Mouse (Mus musculus): Measurements from ENCODE around the gene Rbks. TPM values are rescaled to one million over a fixed set of nuclear protein-coding genes. Genes with fewer than 3 reads are reported as not detected.

Rbks gene
- polyA plus RNA-seq (2015; fragmentation: Nextera tagmentation; extraction: Ambion mirVana), result 3.1 and 3.3 TPM in 2 replicates

DNA sequence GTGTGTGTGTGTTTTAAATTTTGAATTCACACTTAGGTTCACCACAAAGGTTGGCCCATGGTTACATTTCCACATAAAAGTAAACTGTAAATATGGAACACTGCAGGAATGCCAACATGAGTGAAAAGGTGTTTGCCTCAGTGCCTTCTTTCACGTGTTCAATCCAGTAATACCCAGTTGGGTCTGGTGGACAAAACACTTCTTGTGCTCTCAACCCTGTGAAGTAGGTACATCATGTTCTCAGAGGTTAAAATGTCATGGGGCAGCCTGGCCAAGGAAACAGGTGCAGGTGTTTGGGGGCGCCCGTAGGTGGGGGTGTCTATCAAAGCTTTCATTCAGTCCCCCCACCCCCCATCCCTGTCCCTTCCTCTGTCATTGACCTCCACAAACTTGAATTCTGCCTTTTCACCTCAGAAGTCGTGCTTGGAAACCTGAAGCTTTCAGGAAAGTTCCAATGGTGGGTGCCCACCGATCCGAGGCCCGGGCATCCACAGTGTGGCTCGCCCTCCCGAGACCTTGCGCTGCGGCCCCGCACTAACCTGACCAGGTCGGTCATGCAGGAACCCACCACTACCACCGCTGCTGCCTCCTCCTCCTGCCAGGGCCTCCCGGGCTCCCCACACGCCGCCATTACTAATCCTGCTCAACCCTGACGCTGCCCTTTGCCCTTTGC is at the start of gene Rbks:
Gene Rbks (minus strand): TSS at position 657 of the 673 bp plus-strand sequence.
- Histone ChIP-seq H3K9ac (peak within 1 kb of the TSS; percentile 80), H3K36me3 (no peaks in the 10 kb centered on the region), H3K9me3 (no peaks in the 10 kb centered on the region), H3K4me1 (peaks cover 9% of the 10 kb centered on the region), H3K4me2 (replicated peaks) (peak within 1 kb of the TSS; percentile 72), H3K27me3 (no peaks in the 10 kb centered on the region), H3K27ac (peak within 1 kb of the TSS; percentile 85; the same call in 1 of the 2 replicates), H3K4me3 (peak within 1 kb of the TSS; percentile 78)
- ATAC-seq (ENCODE audit: low FRiP score, low read depth), result no peak
- WGBS, result 11% methylated on average over 18 of the region's 18 CpGs

DNA sequence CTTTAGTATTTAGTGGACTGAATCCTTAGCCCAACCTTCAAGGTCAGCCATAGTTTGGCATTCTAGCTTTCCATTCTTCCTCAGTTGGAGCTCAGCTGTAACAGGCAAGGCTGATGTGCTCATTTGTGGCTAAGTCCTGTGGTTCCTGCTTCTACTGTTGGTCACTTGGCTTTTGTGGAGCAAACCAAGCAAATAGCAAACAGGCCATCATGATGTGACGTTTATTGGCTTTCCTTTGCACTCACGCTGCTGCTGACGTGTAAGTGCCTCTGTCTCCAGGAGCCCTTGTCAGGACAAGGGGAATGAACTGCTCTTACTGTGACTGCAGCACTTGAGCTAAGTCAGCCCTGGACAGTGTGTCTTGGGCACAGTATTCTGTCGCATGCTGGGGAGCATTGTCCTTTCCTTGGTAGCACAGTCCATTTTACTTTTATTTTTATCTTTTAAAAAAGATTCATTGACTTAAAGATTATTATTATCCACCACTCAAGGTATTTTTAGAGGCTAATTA is 45.1 kb upstream of the Rbks start:
- Histone ChIP-seq H3K4me3 (no peak overlapping the region), H3K36me3 (no peaks in the 10 kb centered on the region), H3K27me3 (no peaks in the 10 kb centered on the region), H3K27ac (no peak overlapping the region), H3K4me2 (replicated peaks) (no peak overlapping the region), H3K9me3 (no peaks in the 10 kb centered on the region), H3K9ac (no peak overlapping the region), H3K4me1 (no peaks in the 10 kb centered on the region)
- WGBS, result 41% methylated on average over 4 of the region's 4 CpGs
- ATAC-seq (ENCODE audit: low FRiP score, low read depth), result no peak

DNA sequence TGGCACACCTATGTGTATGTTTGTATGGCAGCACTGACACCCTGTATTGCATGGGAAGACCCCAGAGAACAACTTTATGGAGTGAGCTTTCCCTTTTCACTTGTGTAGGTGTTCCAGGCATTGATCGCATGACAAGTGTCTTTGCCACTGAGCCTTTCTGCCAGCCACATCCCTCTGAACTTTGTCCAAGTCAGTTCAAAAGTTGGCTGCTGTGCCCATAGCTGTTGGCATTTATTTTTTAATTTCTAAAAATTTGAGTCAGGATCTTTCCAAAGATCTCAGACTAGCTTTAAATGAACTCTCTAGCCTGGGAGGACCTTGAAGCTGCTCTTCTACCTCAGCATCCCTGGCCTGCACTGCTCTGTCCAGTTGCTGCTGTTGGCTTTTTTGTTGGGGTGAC is 44.5 kb upstream of the Rbks start:
- Histone ChIP-seq H3K4me1 (no peaks in the 10 kb centered on the region), H3K27me3 (no peaks in the 10 kb centered on the region), H3K4me3 (no peak overlapping the region), H3K4me2 (replicated peaks) (no peak overlapping the region), H3K36me3 (no peaks in the 10 kb centered on the region), H3K9ac (no peak overlapping the region), H3K27ac (no peak overlapping the region), H3K9me3 (no peaks in the 10 kb centered on the region)
- 100% methylated on average over 1 of the region's 1 CpGs for WGBS
- ATAC-seq (ENCODE audit: low FRiP score, low read depth), result no peak

DNA sequence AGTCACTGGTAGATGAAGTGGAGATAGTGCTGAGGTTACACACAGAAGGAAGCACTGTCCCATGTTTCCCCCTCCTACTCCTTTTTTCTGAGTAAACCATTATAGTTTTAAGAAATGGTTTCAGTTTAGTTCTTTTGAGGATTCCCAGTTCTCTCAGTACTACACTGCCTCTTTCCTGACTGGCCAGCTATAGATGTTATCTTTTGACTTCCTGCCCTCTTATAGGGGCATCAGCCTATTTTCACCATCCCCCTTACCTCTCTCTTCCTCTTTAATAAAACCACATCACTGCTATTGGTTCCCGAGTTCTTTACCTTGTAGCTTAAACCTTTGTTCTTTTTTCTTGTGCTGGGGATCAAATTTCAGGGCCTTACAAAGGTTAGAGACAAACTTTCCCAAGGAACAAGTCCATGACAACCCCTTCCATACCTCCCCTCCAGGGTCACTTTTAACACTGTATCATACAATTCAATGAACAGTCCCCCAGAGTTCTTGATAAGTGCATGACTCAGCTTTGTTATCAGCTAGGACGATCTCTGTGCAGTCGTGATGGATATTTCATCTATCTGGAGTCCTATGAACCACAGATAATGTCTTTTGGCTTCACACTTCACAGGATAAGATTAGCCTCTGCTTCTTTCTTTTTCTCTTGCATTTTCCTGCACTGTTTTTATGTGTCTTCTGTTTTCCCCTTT is 35.4 kb upstream of the Rbks start:
- no peaks in the 10 kb centered on the region for H3K4me1 ChIP-seq
- WGBS, result 34% methylated on average over 3 of the region's 3 CpGs
- H3K9me3 ChIP-seq, result no peaks in the 10 kb centered on the region
- no peaks in the 10 kb centered on the region for H3K36me3 ChIP-seq
- ATAC-seq (ENCODE audit: low FRiP score, low read depth), result no peak
- no peak overlapping the region for H3K9ac ChIP-seq
- no peaks in the 10 kb centered on the region for H3K27me3 ChIP-seq
- no peak overlapping the region for H3K4me3 ChIP-seq
- H3K27ac ChIP-seq, result no peak overlapping the region
- H3K4me2 ChIP-seq (replicated peaks), result no peak overlapping the region

DNA sequence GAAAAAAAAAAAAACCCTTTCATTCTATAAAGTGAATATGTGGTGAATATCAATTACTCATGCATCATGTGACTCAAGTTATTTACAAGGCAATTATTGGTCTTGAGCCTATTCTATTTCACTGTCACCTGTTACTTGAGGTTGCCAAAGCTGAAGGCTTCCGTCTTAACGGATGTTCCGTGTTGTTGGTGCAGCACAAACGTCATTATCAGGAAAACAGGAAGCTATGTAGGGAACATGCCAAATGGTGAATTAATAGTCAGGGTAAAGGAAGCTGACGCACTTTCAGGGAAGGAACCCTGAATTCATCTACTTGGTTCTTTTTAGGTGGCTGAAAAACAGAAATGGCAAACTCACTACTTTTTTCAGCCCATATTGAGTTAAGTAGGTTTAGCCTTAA is 30.0 kb upstream of the Rbks start:
- H3K4me3 ChIP-seq, result no peak overlapping the region
- no peaks in the 10 kb centered on the region for H3K27me3 ChIP-seq
- H3K27ac ChIP-seq, result no peak overlapping the region
- no peaks in the 10 kb centered on the region for H3K36me3 ChIP-seq
- H3K4me2 ChIP-seq (replicated peaks), result no peak overlapping the region
- H3K4me1 ChIP-seq, result no peaks in the 10 kb centered on the region
- WGBS, result 81% methylated on average over 5 of the region's 5 CpGs
- no peaks in the 10 kb centered on the region for H3K9me3 ChIP-seq
- no peak overlapping the region for H3K9ac ChIP-seq
- no peak for ATAC-seq (ENCODE audit: low FRiP score, low read depth)

DNA sequence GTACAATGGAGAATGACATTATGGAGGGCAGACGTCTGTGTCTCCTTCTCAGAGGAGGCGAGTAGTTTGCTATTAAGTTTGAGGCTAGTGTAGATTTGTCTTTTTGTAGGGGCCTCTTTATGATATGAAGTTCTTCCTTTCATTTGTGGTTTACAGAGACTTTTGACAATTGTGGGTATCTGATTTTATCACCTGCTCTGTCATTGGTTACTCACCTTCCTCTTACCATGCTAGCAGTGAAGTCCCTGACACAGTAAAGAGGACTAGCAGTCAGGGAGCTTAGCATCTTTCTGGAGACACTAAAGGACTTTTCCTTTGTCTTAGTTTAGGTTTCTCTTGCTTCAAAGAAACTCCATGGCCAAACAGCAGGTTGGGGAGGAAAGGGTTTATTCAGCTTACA is 28.5 kb upstream of the Rbks start:
- Histone ChIP-seq H3K36me3 (no peaks in the 10 kb centered on the region), H3K4me3 (no peak overlapping the region), H3K27ac (no peak overlapping the region), H3K9me3 (no peaks in the 10 kb centered on the region), H3K27me3 (no peaks in the 10 kb centered on the region), H3K4me2 (replicated peaks) (no peak overlapping the region), H3K4me1 (no peaks in the 10 kb centered on the region), H3K9ac (no peak overlapping the region)
- no peak for ATAC-seq (ENCODE audit: low FRiP score, low read depth)
- WGBS, result 75% methylated on average over 2 of the region's 2 CpGs

DNA sequence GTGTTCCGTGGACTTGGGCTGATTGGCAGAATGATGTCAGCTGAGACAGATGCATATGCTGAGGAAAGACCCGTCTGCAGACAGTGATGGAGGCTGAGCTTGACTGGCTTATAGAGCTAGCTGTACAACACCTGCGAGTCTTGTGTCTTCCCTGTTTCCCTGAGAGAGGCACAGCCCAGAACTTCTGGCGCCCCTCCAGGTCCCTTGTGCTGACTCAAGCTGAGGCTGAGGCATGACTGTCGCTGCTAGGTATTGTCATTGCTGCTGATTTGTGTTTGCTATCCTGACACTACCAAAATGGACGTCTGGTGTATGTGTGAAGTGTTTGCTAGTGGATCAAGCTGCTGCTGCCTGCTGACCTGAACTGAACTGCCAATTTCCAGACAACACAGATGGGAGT is 27.1 kb upstream of the Rbks start:
- Histone ChIP-seq H3K9ac (no peak overlapping the region), H3K36me3 (no peaks in the 10 kb centered on the region), H3K4me2 (replicated peaks) (no peak overlapping the region), H3K9me3 (no peaks in the 10 kb centered on the region), H3K27ac (no peak overlapping the region), H3K4me3 (no peak overlapping the region), H3K4me1 (no peaks in the 10 kb centered on the region), H3K27me3 (no peaks in the 10 kb centered on the region)
- no peak for ATAC-seq (ENCODE audit: low FRiP score, low read depth)
- WGBS, result 74% methylated on average over 6 of the region's 6 CpGs

DNA sequence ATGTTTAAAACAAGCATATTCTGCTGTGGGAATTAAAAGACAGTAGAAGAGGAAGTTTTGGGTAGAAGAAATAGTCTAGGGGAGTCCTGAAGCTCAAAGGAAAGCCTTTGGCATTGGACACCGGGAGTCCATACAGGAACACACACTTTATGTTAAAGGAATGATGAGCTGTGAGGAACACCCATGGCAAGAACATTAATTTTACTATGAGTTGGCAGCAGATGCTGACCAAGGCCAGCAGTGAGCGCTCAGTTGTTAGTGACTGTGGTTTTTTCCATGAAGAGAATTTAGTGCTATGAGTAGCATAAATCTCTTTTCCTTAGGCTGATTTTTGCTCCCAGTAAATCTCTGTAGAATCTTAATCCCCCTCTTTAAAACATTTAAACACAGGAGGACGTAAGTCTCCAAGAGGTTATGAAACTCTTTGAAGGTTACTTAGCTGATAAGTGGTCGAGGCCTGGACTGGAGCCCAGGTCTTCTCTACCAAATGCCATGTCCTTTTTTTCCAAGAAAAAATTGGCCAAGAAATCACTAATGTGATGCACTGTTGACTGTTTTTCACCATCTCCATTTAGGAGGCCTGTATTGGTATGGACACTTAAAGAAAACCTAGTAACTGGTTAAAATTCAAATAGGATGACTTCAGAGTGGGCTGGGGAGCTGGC is 18.2 kb upstream of the Rbks start:
- Histone ChIP-seq H3K4me3 (no peak overlapping the region), H3K9me3 (no peaks in the 10 kb centered on the region), H3K36me3 (no peaks in the 10 kb centered on the region), H3K9ac (no peak overlapping the region), H3K4me1 (no peaks in the 10 kb centered on the region), H3K27me3 (no peaks in the 10 kb centered on the region), H3K4me2 (replicated peaks) (no peak overlapping the region), H3K27ac (no peak overlapping the region)
- no peak for ATAC-seq (ENCODE audit: low FRiP score, low read depth)
- 56% methylated on average over 4 of the region's 4 CpGs for WGBS

DNA sequence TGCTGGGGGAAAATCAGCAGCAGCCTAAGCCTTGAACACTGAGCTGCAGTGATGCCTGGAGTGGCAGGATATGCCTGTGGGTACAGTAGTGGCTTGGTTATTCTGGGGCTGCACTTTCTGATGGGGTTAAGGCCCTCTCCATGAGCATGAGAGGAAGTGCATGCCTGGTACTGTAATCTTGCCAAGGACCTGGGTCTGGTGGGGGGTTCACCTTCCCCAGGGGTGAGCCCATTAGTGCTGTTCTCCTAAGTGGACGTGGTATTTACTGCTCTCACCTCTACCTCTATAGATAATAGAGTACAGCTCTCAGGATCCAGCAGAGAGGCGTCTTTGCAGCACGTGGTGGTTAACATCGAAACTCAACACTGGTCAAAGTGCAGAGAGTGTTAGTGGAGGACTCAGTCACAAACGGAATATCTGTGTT is 16.4 kb upstream of the Rbks start:
- Histone ChIP-seq H3K27me3 (no peaks in the 10 kb centered on the region), H3K4me1 (no peaks in the 10 kb centered on the region), H3K9me3 (no peaks in the 10 kb centered on the region), H3K4me2 (replicated peaks) (no peak overlapping the region), H3K36me3 (no peaks in the 10 kb centered on the region), H3K4me3 (no peak overlapping the region), H3K9ac (no peak overlapping the region), H3K27ac (no peak overlapping the region)
- WGBS, result 66% methylated on average over 5 of the region's 5 CpGs
- ATAC-seq (ENCODE audit: low FRiP score, low read depth), result no peak

DNA sequence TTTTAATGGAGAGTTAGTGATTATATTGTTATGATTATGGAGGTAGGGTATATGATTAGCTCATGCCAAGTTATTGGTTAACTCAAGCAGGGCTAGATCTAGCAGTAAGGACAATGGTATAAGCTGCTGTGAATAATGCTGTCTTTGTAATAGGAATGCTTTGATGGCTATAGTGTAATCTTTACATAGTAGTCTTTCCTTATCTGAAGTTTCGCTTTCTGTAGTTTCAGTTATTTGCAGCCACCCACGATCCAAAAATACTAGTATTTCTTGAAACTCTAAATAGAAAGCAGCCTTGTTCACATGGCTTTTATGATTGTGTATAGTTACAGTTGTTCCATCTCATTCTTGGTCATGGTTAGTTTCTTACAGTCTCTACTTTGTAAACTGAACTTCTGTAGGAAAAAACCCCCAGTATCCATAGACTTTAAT is 15.9 kb upstream of the Rbks start:
- no peaks in the 10 kb centered on the region for H3K4me1 ChIP-seq
- H3K4me2 ChIP-seq (replicated peaks), result no peak overlapping the region
- no peaks in the 10 kb centered on the region for H3K27me3 ChIP-seq
- 78% methylated on average over 2 of the region's 2 CpGs for WGBS
- no peak overlapping the region for H3K4me3 ChIP-seq
- H3K27ac ChIP-seq, result no peak overlapping the region
- H3K36me3 ChIP-seq, result no peaks in the 10 kb centered on the region
- ATAC-seq (ENCODE audit: low FRiP score, low read depth), result no peak
- no peak overlapping the region for H3K9ac ChIP-seq
- no peaks in the 10 kb centered on the region for H3K9me3 ChIP-seq

DNA sequence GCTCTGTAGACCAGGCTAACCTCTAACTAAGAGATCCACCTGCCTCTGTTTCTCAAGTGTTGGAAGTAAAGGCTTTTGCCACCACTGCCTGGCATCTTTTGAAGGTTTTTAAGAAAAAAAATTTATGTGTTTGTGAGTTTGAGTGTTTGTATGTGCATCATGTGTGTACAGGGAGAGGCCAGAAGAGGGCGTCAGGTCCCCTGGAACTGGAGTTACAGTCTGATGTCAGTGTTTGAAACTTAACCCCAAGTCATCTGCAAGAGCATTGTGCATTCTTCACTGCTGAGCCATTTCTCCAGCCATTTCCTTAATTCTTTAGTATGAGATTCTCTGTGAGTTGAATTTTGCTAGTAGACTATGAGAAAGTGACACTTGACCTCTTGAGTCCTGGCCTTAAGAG is 12.0 kb upstream of the Rbks start:
- no peak overlapping the region for H3K27ac ChIP-seq
- no peak overlapping the region for H3K4me3 ChIP-seq
- H3K27me3 ChIP-seq, result no peaks in the 10 kb centered on the region
- H3K9ac ChIP-seq, result no peak overlapping the region
- H3K36me3 ChIP-seq, result no peaks in the 10 kb centered on the region
- no peaks in the 10 kb centered on the region for H3K9me3 ChIP-seq
- no peaks in the 10 kb centered on the region for H3K4me1 ChIP-seq
- ATAC-seq (ENCODE audit: low FRiP score, low read depth), result no peak
- H3K4me2 ChIP-seq (replicated peaks), result no peak overlapping the region
- 88% methylated on average over 1 of the region's 1 CpGs for WGBS

DNA sequence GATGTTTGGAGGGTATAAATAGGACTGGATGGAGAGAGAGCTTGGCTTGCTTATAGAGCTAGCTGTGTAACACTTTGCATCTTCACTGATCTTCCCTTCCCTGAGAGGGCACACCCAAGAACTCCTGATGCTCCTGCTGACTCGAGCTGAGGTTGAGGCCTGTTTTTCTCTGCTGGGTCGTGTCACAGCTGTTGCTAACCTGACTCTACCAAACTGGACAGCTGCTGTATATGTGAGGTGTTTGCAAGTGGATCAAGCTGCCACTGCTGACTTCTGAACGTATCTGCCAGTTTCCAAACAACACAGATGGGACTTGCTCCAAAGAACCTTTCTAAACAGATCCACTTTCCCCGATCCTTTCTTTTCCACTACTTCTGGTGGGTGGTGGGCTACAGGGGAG is 9.4 kb upstream of the Rbks start:
- WGBS, result 82% methylated on average over 4 of the region's 4 CpGs

More for the DNA sequence above, 9.4 kb upstream of the Rbks start:
- no peak overlapping the region for H3K4me2 ChIP-seq (replicated peaks)
- no peak for ATAC-seq (ENCODE audit: low FRiP score, low read depth)
- no peak overlapping the region for H3K9ac ChIP-seq
- H3K4me1 ChIP-seq, result no peaks in the 10 kb centered on the region
- no peaks in the 10 kb centered on the region for H3K9me3 ChIP-seq
- H3K27ac ChIP-seq, result no peak overlapping the region
- H3K4me3 ChIP-seq, result no peak overlapping the region
- H3K36me3 ChIP-seq, result peaks cover 3% of the 10 kb centered on the region; the same call in 1 of the 2 replicates
- H3K27me3 ChIP-seq, result no peaks in the 10 kb centered on the region
